In the genomic region with DNA sequence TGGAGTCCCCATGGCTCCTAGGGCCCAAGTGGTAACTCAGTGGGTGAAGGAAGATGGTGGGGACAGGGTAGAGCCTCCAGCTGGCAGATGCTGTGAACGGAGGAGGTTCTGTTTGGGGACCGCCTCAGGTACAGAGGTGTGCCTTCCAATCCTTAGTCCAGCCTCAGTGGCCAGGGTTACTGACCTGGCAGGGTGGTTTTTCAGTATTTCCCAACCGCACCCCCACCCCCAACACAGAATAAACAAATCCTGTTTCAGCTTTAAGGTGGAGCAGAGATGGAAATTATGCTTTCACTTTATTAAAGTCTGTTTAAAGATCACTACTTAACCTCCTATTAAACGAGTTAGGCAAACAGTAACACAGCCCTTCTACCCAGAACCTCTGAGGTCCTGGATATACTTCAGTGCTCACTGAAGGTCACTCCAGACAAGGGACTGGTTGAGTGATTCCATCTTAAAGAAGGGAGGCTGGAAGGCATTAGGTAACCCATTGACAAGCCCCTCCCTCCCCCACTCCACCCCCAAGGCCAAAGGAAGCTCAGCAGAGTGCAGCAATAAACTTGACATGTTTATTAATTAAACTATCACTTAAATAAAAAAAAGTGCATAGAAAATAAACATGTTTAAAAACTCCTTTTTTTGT, we compare ENCODE assay signal across 17 mouse cellular contexts. TPM values are rescaled to one million over a fixed set of nuclear protein-coding genes. Genes with fewer than 3 reads are reported as not detected.
DNase-seq lines count a peak whose midpoint lies in the region; ATAC-seq and TF ChIP-seq lines count a peak whose summit lies in the region.
"Had no signal": no experiment of that assay in that cellular context is flagged by ENCODE, and none has a peak within 500 bp of the region (broad histone marks: within the 10 kb centered on the region; RNA-seq: fewer than 3 reads in every experiment).

Gene Ttc36, minus strand, starts transcription at position 265 of the 643 bp plus-strand sequence.

- peak; percentile 39; the same call in 1 of the 2 replicates for ATAC-seq in lung, embryonic 16.5 days (ENCODE audit: low read depth)
- ATAC-seq in hindbrain, embryonic 14.5 days (ENCODE audit: low FRiP score), result no peak

- peak within 1 kb of the TSS; percentile 98 for H3K27ac ChIP-seq in kidney, adult 2 months (ENCODE audit: insufficient read depth, low read depth, low read length)
- H3K27ac ChIP-seq in lung, embryonic 16.5 days (ENCODE audit: low read length), result no peak within 1 kb of the TSS
- H3K27ac ChIP-seq in hindbrain, embryonic 14.5 days, result no peak within 1 kb of the TSS
- H3K27ac ChIP-seq: forebrain, embryonic 10.5 days; gastrocnemius, adult 2 months; heart, embryonic 13.5 days; limb, embryonic 10.5 days had no signal

- WGBS in kidney, adult 2 months, result 26% methylated on average over 4 of the region's 4 CpGs
- WGBS in large intestine, adult 2 months, result 35% methylated on average over 4 of the region's 4 CpGs
- WGBS in lung, embryonic 16.5 days, result 55% methylated on average over 4 of the region's 4 CpGs
- 83% methylated on average over 4 of the region's 4 CpGs for WGBS in hindbrain, embryonic 14.5 days

- H3K4me2 ChIP-seq in lung, embryonic 16.5 days (ENCODE audit: low read depth, low read length), result no peak within 1 kb of the TSS
- H3K4me2 ChIP-seq in hindbrain, embryonic 14.5 days (replicated peaks), result no peak within 1 kb of the TSS
- H3K4me2 ChIP-seq: heart, embryonic 13.5 days had no signal

- no peak for TF ChIP-seq CTCF in kidney, adult 2 months (conservative IDR thresholded peaks at IDR 0.05; ENCODE audit: insufficient read depth, insufficient read length, low read depth, low read length)

- TF ChIP-seq POLR2A in kidney, adult 2 months (IDR thresholded peaks at IDR 0.05; ENCODE audit: low read depth, low read length), result peak; percentile 85

- no peaks in the 10 kb centered on the region for H3K9me3 ChIP-seq in lung, embryonic 16.5 days (ENCODE audit: control insufficient read depth, low read length)
- no peaks in the 10 kb centered on the region for H3K9me3 ChIP-seq in hindbrain, embryonic 14.5 days (ENCODE audit: control insufficient read depth, low read length)
- H3K9me3 ChIP-seq: forebrain, embryonic 10.5 days; heart, embryonic 13.5 days; limb, embryonic 10.5 days had no signal

- peak; percentile 24 for DNase-seq in 416B (ENCODE audit: low read depth)
- peak; percentile 94 for DNase-seq in kidney, adult 2 months
- no peak for DNase-seq in large intestine, adult 2 months (ENCODE audit: low read depth, low spot score)
- no peak for DNase-seq in hindbrain, embryonic 14.5 days (ENCODE audit: low spot score)
- no peak for DNase-seq in spleen, postnatal 14 days (ENCODE audit: low spot score in 2 of 2)
- no peak for DNase-seq in right cerebral cortex, postnatal 25 days
- no peak for DNase-seq in heart, adult 9 months (ENCODE audit: low spot score in 2 of 2)
- DNase-seq: cerebellum, adult 18-20 months; gastrocnemius, adult 2 months; layer of hippocampus, adult 9-11 months had no signal

- H3K27me3 ChIP-seq in kidney, adult 2 months (replicated peaks; ENCODE audit: control insufficient read depth, insufficient read depth, low read length), result no peaks in the 10 kb centered on the region
- H3K27me3 ChIP-seq in lung, embryonic 16.5 days (ENCODE audit: control insufficient read depth, insufficient read depth, low read depth, low read length), result peaks cover 13% of the 10 kb centered on the region
- no peaks in the 10 kb centered on the region for H3K27me3 ChIP-seq in hindbrain, embryonic 14.5 days (ENCODE audit: control insufficient read depth, insufficient read depth, low read length)

- peak within 1 kb of the TSS; percentile 46 for H3K4me3 ChIP-seq in kidney, adult 2 months (ENCODE audit: insufficient read depth, low read depth, low read length)
- no peak within 1 kb of the TSS for H3K4me3 ChIP-seq in lung, embryonic 16.5 days (ENCODE audit: low read length)
- H3K4me3 ChIP-seq in hindbrain, embryonic 14.5 days (replicated peaks; ENCODE audit: low read length), result no peak within 1 kb of the TSS
- H3K4me3 ChIP-seq: forebrain, embryonic 10.5 days; gastrocnemius, adult 2 months; heart, embryonic 13.5 days; limb, embryonic 10.5 days had no signal

- H3K9ac ChIP-seq in lung, embryonic 16.5 days (ENCODE audit: low read length), result no peak within 1 kb of the TSS
- no peak within 1 kb of the TSS for H3K9ac ChIP-seq in hindbrain, embryonic 14.5 days
- H3K9ac ChIP-seq: heart, embryonic 13.5 days had no signal

- peaks cover 7% of the 10 kb centered on the region for H3K4me1 ChIP-seq in kidney, adult 2 months (ENCODE audit: control insufficient read depth, insufficient read depth, low read length)
- peaks cover 6% of the 10 kb centered on the region for H3K4me1 ChIP-seq in lung, embryonic 16.5 days (replicated peaks; ENCODE audit: control insufficient read depth, insufficient read depth, low read length)
- H3K4me1 ChIP-seq in hindbrain, embryonic 14.5 days (replicated peaks; ENCODE audit: control insufficient read depth, insufficient read depth, low read length), result peaks cover 10% of the 10 kb centered on the region

- peaks cover 6% of the 10 kb centered on the region; the same call in 1 of the 2 replicates for H3K36me3 ChIP-seq in kidney, adult 2 months (ENCODE audit: control insufficient read depth, insufficient read depth, low read length)
- H3K36me3 ChIP-seq in lung, embryonic 16.5 days (ENCODE audit: control insufficient read depth, insufficient read depth, low read length), result peaks cover 16% of the 10 kb centered on the region
- peaks cover 35% of the 10 kb centered on the region for H3K36me3 ChIP-seq in hindbrain, embryonic 14.5 days (replicated peaks; ENCODE audit: control insufficient read depth, insufficient read depth)

RNA-seq across cellular contexts. Expression of gene Ttc36, which starts in this region (rescaled TPM):
- polyA plus RNA-seq in kidney, adult 2 months (2012; rRNA removed), result 1,516 and 1,584 TPM in 2 replicates
- polyA plus RNA-seq in large intestine, adult 2 months (2012; rRNA removed), result 6.9 and 11.8 TPM in 2 replicates
- 0.84 and 3.5 TPM in 2 replicates for polyA plus RNA-seq in lung, embryonic 16.5 days (2015; fragmentation: Nextera tagmentation; extraction: Ambion mirVana)
- polyA plus RNA-seq in hindbrain, embryonic 14.5 days (2014; fragmentation: Nextera tagmentation; extraction: Ambion mirVana), result not detected in 2 replicates
- polyA plus RNA-seq: C2C12; forebrain, embryonic 10.5 days; hindbrain, embryonic 11.5 days; limb, embryonic 10.5 days; neural tube, embryonic 11.5 days had no signal

Comparison
In these comparisons a context has a peak if more than half of its experiments do, and no peak if none do; other contexts are left out.
1. RNA of gene Ttc36 (polyA plus RNA-seq): 1,516 to 1,584 TPM in kidney, adult 2 months; 6.9 to 11.8 TPM in large intestine, adult 2 months, 0.84 to 3.5 TPM in lung, embryonic 16.5 days and not detected in hindbrain, embryonic 14.5 days; every median in the first group is over 100 times any median in the second.
2. DNase-seq: peak in 416B (single experiment) and kidney, adult 2 months (single experiment); none in large intestine, adult 2 months (single experiment), hindbrain, embryonic 14.5 days (single experiment), spleen, postnatal 14 days (0 of 2), right cerebral cortex, postnatal 25 days (single experiment) and heart, adult 9 months (0 of 2).